24 mouse cellular contexts compared by ENCODE assay signal in genomic region chrX:11255564-11256360, GRCm38 (mm10). TPM values are rescaled to one million over a fixed set of nuclear protein-coding genes. Genes with fewer than 3 reads are reported as not detected.
A peak's percentile ranks its signal among the peaks of the same experiment; 100 is the strongest.
DNase-seq lines count a peak whose midpoint lies in the region; ATAC-seq and TF ChIP-seq lines count a peak whose summit lies in the region.
"Had no signal": no experiment of that assay in that cellular context is flagged by ENCODE, and none has a peak within 500 bp of the region (broad histone marks: within the 10 kb centered on the region; RNA-seq: fewer than 3 reads in every experiment).

No protein-coding gene starts in this region.

- no peak for DNase-seq in heart, adult 18-20 months
- DNase-seq in lung, embryonic 14.5 days: peak; percentile 70
- no peak for DNase-seq in lung, postnatal 36 days
- DNase-seq in embryo, embryonic 9.5 days (ENCODE audit: extremely low spot score): peak; percentile 14
- DNase-seq in limb, embryonic 11.5 days (ENCODE audit: low spot score): peak; percentile 39
- no peak for DNase-seq in cerebellum, postnatal 10 days
- no peak for DNase-seq in liver, postnatal 0 days
- DNase-seq: cerebellum, postnatal 14 days; gastrocnemius, adult 2 months; heart, adult 2 months; heart, postnatal 10 days; liver; right cerebral cortex, postnatal 14 days had no signal

- ATAC-seq in heart, embryonic 12.5 days (ENCODE audit: insufficient number of reproducible peaks, low FRiP score): no peak
- peak; percentile 84; the same call in 1 of the 2 replicates for ATAC-seq in lung, embryonic 14.5 days (ENCODE audit: insufficient read depth)
- peak; percentile 62; the same call in 1 of the 2 replicates for ATAC-seq in limb, embryonic 11.5 days (ENCODE audit: insufficient number of reproducible peaks, low FRiP score, low TSS enrichment, low read depth)
- no peak for ATAC-seq in liver, postnatal 0 days
- ATAC-seq: forebrain, embryonic 14.5 days; lung, postnatal 0 days; midbrain, embryonic 13.5 days; Patski had no signal

- no peak overlapping the region for H3K9ac ChIP-seq in heart, embryonic 12.5 days
- no peak overlapping the region for H3K9ac ChIP-seq in lung, embryonic 14.5 days
- no peak overlapping the region for H3K9ac ChIP-seq in limb, embryonic 11.5 days (ENCODE audit: low read length)
- H3K9ac ChIP-seq in liver, postnatal 0 days (replicated peaks): no peak overlapping the region
- H3K9ac ChIP-seq: hindbrain, embryonic 14.5 days; midbrain, embryonic 13.5 days had no signal

- H3K4me3 ChIP-seq in heart, embryonic 12.5 days: no peak overlapping the region
- H3K4me3 ChIP-seq in lung, embryonic 14.5 days (ENCODE audit: low read depth, low read length): no peak overlapping the region
- no peak overlapping the region for H3K4me3 ChIP-seq in limb, embryonic 11.5 days (ENCODE audit: low read depth, low read length)
- no peak overlapping the region for H3K4me3 ChIP-seq in liver, postnatal 0 days (ENCODE audit: low read depth, low read length)
- H3K4me3 ChIP-seq: gastrocnemius, adult 2 months; heart, adult 2 months; layer of hippocampus, adult 2 months; left cerebral cortex, adult 2 months; midbrain, embryonic 13.5 days; myocyte had no signal

- peaks cover 24% of the 10 kb centered on the region for H3K27me3 ChIP-seq in heart, embryonic 12.5 days (replicated peaks)
- H3K27me3 ChIP-seq in lung, embryonic 14.5 days (ENCODE audit: insufficient read depth, low read length): no peaks in the 10 kb centered on the region
- H3K27me3 ChIP-seq in limb, embryonic 11.5 days (ENCODE audit: control insufficient read depth, insufficient read depth, low read length): peaks cover 2% of the 10 kb centered on the region; the same call in 1 of the 2 replicates
- H3K27me3 ChIP-seq in liver, postnatal 0 days (ENCODE audit: insufficient read depth, low read length): no peaks in the 10 kb centered on the region

- H3K9me3 ChIP-seq in heart, embryonic 12.5 days (replicated peaks): no peaks in the 10 kb centered on the region
- no peaks in the 10 kb centered on the region for H3K9me3 ChIP-seq in lung, embryonic 14.5 days (ENCODE audit: low read depth, low read length)
- H3K9me3 ChIP-seq in limb, embryonic 11.5 days (ENCODE audit: control insufficient read depth, low read length): no peaks in the 10 kb centered on the region
- H3K9me3 ChIP-seq in liver, postnatal 0 days (ENCODE audit: low read length): no peaks in the 10 kb centered on the region
- H3K9me3 ChIP-seq: midbrain, embryonic 13.5 days had no signal

- no peaks in the 10 kb centered on the region for H3K36me3 ChIP-seq in heart, embryonic 12.5 days
- no peaks in the 10 kb centered on the region for H3K36me3 ChIP-seq in lung, embryonic 14.5 days (ENCODE audit: insufficient read depth)
- no peaks in the 10 kb centered on the region for H3K36me3 ChIP-seq in limb, embryonic 11.5 days (ENCODE audit: control insufficient read depth, insufficient read depth, low read length)
- H3K36me3 ChIP-seq in liver, postnatal 0 days (replicated peaks; ENCODE audit: insufficient read depth, low read length): no peaks in the 10 kb centered on the region
- H3K36me3 ChIP-seq: midbrain, embryonic 13.5 days had no signal

- no peak overlapping the region for H3K4me2 ChIP-seq in heart, embryonic 12.5 days
- no peak overlapping the region for H3K4me2 ChIP-seq in lung, embryonic 14.5 days
- no peak overlapping the region for H3K4me2 ChIP-seq in limb, embryonic 11.5 days (ENCODE audit: low read depth, severe bottlenecking)
- no peak overlapping the region for H3K4me2 ChIP-seq in liver, postnatal 0 days (ENCODE audit: low read depth, low read length)
- H3K4me2 ChIP-seq: hindbrain, embryonic 14.5 days; midbrain, embryonic 13.5 days had no signal

- H3K27ac ChIP-seq in heart, embryonic 12.5 days (ENCODE audit: poor library complexity, severe bottlenecking): 0 out of 2 replicates have a peak overlapping the region, but pooled peaks have one; percentile 3
- peak overlapping the region; percentile 72; the same call in 1 of the 2 replicates for H3K27ac ChIP-seq in lung, embryonic 14.5 days (ENCODE audit: low read depth)
- H3K27ac ChIP-seq in limb, embryonic 11.5 days (replicated peaks; ENCODE audit: low read depth, low read length): no peak overlapping the region
- H3K27ac ChIP-seq in liver, postnatal 0 days (ENCODE audit: low read depth): no peak overlapping the region
- H3K27ac ChIP-seq: gastrocnemius, adult 2 months; heart, adult 2 months; hindbrain, embryonic 14.5 days; layer of hippocampus, adult 2 months; left cerebral cortex, adult 2 months; midbrain, embryonic 13.5 days had no signal

- WGBS in heart, embryonic 12.5 days: 47% methylated on average over 8 of the region's 8 CpGs
- 24% methylated on average over 8 of the region's 8 CpGs for WGBS in lung, embryonic 14.5 days
- WGBS in limb, embryonic 11.5 days: 31% methylated on average over 8 of the region's 8 CpGs
- 46% methylated on average over 8 of the region's 8 CpGs for WGBS in liver, postnatal 0 days (ENCODE audit: insufficient replicate concordance)

- no peak for TF ChIP-seq CTCF in lung, embryonic 14.5 days (IDR thresholded peaks at IDR 0.05; ENCODE audit: low read depth)
- TF ChIP-seq CTCF in liver, postnatal 0 days (IDR thresholded peaks at IDR 0.05; ENCODE audit: low read depth): no peak

- H3K4me1 ChIP-seq in heart, embryonic 12.5 days (replicated peaks): 0 out of 2 replicates have a peak, but pooled peaks cover 7% of the 10 kb centered on the region
- peaks cover 7% of the 10 kb centered on the region; the same call in 1 of the 2 replicates for H3K4me1 ChIP-seq in lung, embryonic 14.5 days (ENCODE audit: insufficient read depth)
- peaks cover 3% of the 10 kb centered on the region; the same call in 1 of the 2 replicates for H3K4me1 ChIP-seq in limb, embryonic 11.5 days (ENCODE audit: control insufficient read depth, insufficient read depth, low read length)
- H3K4me1 ChIP-seq in liver, postnatal 0 days (ENCODE audit: insufficient read depth): no peaks in the 10 kb centered on the region

- TF ChIP-seq EP300 in liver, postnatal 0 days (IDR thresholded peaks at IDR 0.05; ENCODE audit: low read depth): no peak

RNA-seq across cellular contexts. Expression of gene H2al1a, which starts 43.3 kb away (rescaled TPM):
- not detected in 2 replicates for polyA plus RNA-seq in heart, embryonic 12.5 days (2016; fragmentation: Nextera tagmentation; extraction: Ambion mirVana)
- total RNA-seq in heart, adult 18-20 months (2021): not detected
- polyA plus RNA-seq in lung, embryonic 14.5 days (2014; fragmentation: Nextera tagmentation; extraction: Ambion mirVana): not detected in 2 replicates
- polyA plus RNA-seq in limb, embryonic 11.5 days (2014; fragmentation: Nextera tagmentation; extraction: Ambion mirVana): not detected in 2 replicates
- polyA plus RNA-seq in liver, postnatal 0 days (2015; fragmentation: Nextera tagmentation; extraction: Ambion mirVana): not detected in 2 replicates
- total RNA-seq: adrenal gland, postnatal 4 days; gastrocnemius, adult 2 months; heart, adult 2 months; heart, postnatal 10 days; layer of hippocampus, adult 2 months; left cerebral cortex, adult 2 months had no signal
- polyA plus RNA-seq: forebrain, embryonic 14.5 days; heart, adult 2 months; hindbrain, embryonic 14.5 days; lung, postnatal 0 days; midbrain, embryonic 13.5 days; myocyte; Patski had no signal

RNA-seq across cellular contexts. Expression of gene H2al1b, which starts 46.5 kb away (rescaled TPM):
- not detected in 2 replicates for polyA plus RNA-seq in heart, embryonic 12.5 days (2016; fragmentation: Nextera tagmentation; extraction: Ambion mirVana)
- total RNA-seq in heart, adult 18-20 months (2021): not detected
- polyA plus RNA-seq in lung, embryonic 14.5 days (2014; fragmentation: Nextera tagmentation; extraction: Ambion mirVana): not detected in 2 replicates
- polyA plus RNA-seq in limb, embryonic 11.5 days (2014; fragmentation: Nextera tagmentation; extraction: Ambion mirVana): not detected in 2 replicates
- not detected in 2 replicates for polyA plus RNA-seq in liver, postnatal 0 days (2015; fragmentation: Nextera tagmentation; extraction: Ambion mirVana)
- total RNA-seq: adrenal gland, postnatal 4 days; gastrocnemius, adult 2 months; heart, adult 2 months; heart, postnatal 10 days; layer of hippocampus, adult 2 months; left cerebral cortex, adult 2 months had no signal
- polyA plus RNA-seq: forebrain, embryonic 14.5 days; heart, adult 2 months; hindbrain, embryonic 14.5 days; lung, postnatal 0 days; midbrain, embryonic 13.5 days; myocyte; Patski had no signal

RNA-seq across cellular contexts. Expression of gene H2al1c, which starts 49.7 kb away (rescaled TPM):
- not detected in 2 replicates for polyA plus RNA-seq in heart, embryonic 12.5 days (2016; fragmentation: Nextera tagmentation; extraction: Ambion mirVana)
- total RNA-seq in heart, adult 18-20 months (2021): not detected
- polyA plus RNA-seq in lung, embryonic 14.5 days (2014; fragmentation: Nextera tagmentation; extraction: Ambion mirVana): not detected in 2 replicates
- polyA plus RNA-seq in limb, embryonic 11.5 days (2014; fragmentation: Nextera tagmentation; extraction: Ambion mirVana): not detected in 2 replicates
- not detected in 2 replicates for polyA plus RNA-seq in liver, postnatal 0 days (2015; fragmentation: Nextera tagmentation; extraction: Ambion mirVana)
- total RNA-seq: adrenal gland, postnatal 4 days; gastrocnemius, adult 2 months; heart, adult 2 months; heart, postnatal 10 days; layer of hippocampus, adult 2 months; left cerebral cortex, adult 2 months had no signal
- polyA plus RNA-seq: forebrain, embryonic 14.5 days; heart, adult 2 months; hindbrain, embryonic 14.5 days; lung, postnatal 0 days; midbrain, embryonic 13.5 days; myocyte; Patski; testis, adult 2 months had no signal

RNA-seq across cellular contexts. Expression of gene H2al1d, which starts 52.9 kb away (rescaled TPM):
- not detected in 2 replicates for polyA plus RNA-seq in heart, embryonic 12.5 days (2016; fragmentation: Nextera tagmentation; extraction: Ambion mirVana)
- total RNA-seq in heart, adult 18-20 months (2021): not detected
- polyA plus RNA-seq in lung, embryonic 14.5 days (2014; fragmentation: Nextera tagmentation; extraction: Ambion mirVana): not detected in 2 replicates
- polyA plus RNA-seq in limb, embryonic 11.5 days (2014; fragmentation: Nextera tagmentation; extraction: Ambion mirVana): not detected in 2 replicates
- polyA plus RNA-seq in liver, postnatal 0 days (2015; fragmentation: Nextera tagmentation; extraction: Ambion mirVana): not detected in 2 replicates
- total RNA-seq: adrenal gland, postnatal 4 days; gastrocnemius, adult 2 months; heart, adult 2 months; heart, postnatal 10 days; layer of hippocampus, adult 2 months; left cerebral cortex, adult 2 months had no signal
- polyA plus RNA-seq: forebrain, embryonic 14.5 days; heart, adult 2 months; hindbrain, embryonic 14.5 days; lung, postnatal 0 days; midbrain, embryonic 13.5 days; myocyte; Patski; testis, adult 2 months had no signal

RNA-seq across cellular contexts. Expression of gene H2al1e, which starts 56.0 kb away (rescaled TPM):
- polyA plus RNA-seq in heart, embryonic 12.5 days (2016; fragmentation: Nextera tagmentation; extraction: Ambion mirVana): not detected in 2 replicates
- not detected for total RNA-seq in heart, adult 18-20 months (2021)
- not detected in 2 replicates for polyA plus RNA-seq in lung, embryonic 14.5 days (2014; fragmentation: Nextera tagmentation; extraction: Ambion mirVana)
- polyA plus RNA-seq in limb, embryonic 11.5 days (2014; fragmentation: Nextera tagmentation; extraction: Ambion mirVana): not detected in 2 replicates
- polyA plus RNA-seq in liver, postnatal 0 days (2015; fragmentation: Nextera tagmentation; extraction: Ambion mirVana): not detected in 2 replicates
- total RNA-seq: adrenal gland, postnatal 4 days; gastrocnemius, adult 2 months; heart, adult 2 months; heart, postnatal 10 days; layer of hippocampus, adult 2 months; left cerebral cortex, adult 2 months had no signal
- polyA plus RNA-seq: forebrain, embryonic 14.5 days; heart, adult 2 months; hindbrain, embryonic 14.5 days; lung, postnatal 0 days; midbrain, embryonic 13.5 days; myocyte; Patski had no signal

Comparison
In these comparisons a context has a peak if more than half of its experiments do, and no peak if none do; other contexts are left out.
1. DNase-seq: peak in lung, embryonic 14.5 days (single experiment), embryo, embryonic 9.5 days (single experiment) and limb, embryonic 11.5 days (single experiment); none in heart, adult 18-20 months (0 of 2), lung, postnatal 36 days (single experiment), cerebellum, postnatal 10 days (0 of 2) and liver, postnatal 0 days (single experiment).
2. ATAC-seq: peak in lung, embryonic 14.5 days (single experiment) and limb, embryonic 11.5 days (single experiment); none in heart, embryonic 12.5 days (single experiment) and liver, postnatal 0 days (single experiment).
3. H3K27ac ChIP-seq: peak in heart, embryonic 12.5 days (single experiment) and lung, embryonic 14.5 days (single experiment); none in limb, embryonic 11.5 days (single experiment) and liver, postnatal 0 days (single experiment).